Mouse (Mus musculus) c-Kit-positive CD71-positive TER-119-negative erythroid progenitor cells, embryonic 14.5 days (primary cell): ENCODE measurements at regions not wholly inside any gene's neighbourhood (a gene's known extent, or its start where the extent isn't known, plus 50 kb on each side); places are given as distances from the start of the nearest gene placed in this dataset.

Experiments used
- DNase-seq: peaks from one replicate; pipeline ENCODE4 v3.0.0-alpha.2; 2013; ENCODE audit warnings: low read depth

GRCm38 (mm10) chr3:9200156-9200555 is 409.7 kb downstream of the Zfp704 start:
- no peak for DNase-seq

- DNase-seq: no peak
These were observed 411.1 kb downstream of the Zfp704 start for GRCm38 (mm10) chr3:9198652-9199332.

GRCm38 (mm10) chr3:9195781-9196180 is 414.1 kb downstream of the Zfp704 start:
- DNase-seq: no peak

GRCm38 (mm10) chr3:9189366-9190287 is 420.3 kb downstream of the Zfp704 start:
- no peak for DNase-seq

- DNase-seq: no peak
These were observed 423.3 kb downstream of the Zfp704 start for GRCm38 (mm10) chr3:9186364-9187120.

GRCm38 (mm10) chr3:9181576-9181975 is 428.3 kb downstream of the Zfp704 start:
- no peak for DNase-seq

GRCm38 (mm10) chr3:9179641-9180040 is 430.2 kb downstream of the Zfp704 start:
- DNase-seq: no peak

GRCm38 (mm10) chr3:9174517-9174832 is 435.4 kb downstream of the Zfp704 start:
- no peak for DNase-seq

- no peak for DNase-seq
These were observed 436.0 kb downstream of the Zfp704 start for GRCm38 (mm10) chr3:9173643-9174516.

- DNase-seq: no peak
These were observed 437.9 kb downstream of the Zfp704 start for GRCm38 (mm10) chr3:9171970-9172369.

GRCm38 (mm10) chr3:9168955-9169354 is 440.9 kb downstream of the Zfp704 start:
- no peak for DNase-seq

- DNase-seq: no peak
These were observed 450.8 kb downstream of the Zfp704 start for GRCm38 (mm10) chr3:9159073-9159472.

GRCm38 (mm10) chr3:9154172-9154571 is 455.7 kb downstream of the Zfp704 start:
- DNase-seq: no peak

GRCm38 (mm10) chr3:9153690-9154089 is 456.2 kb downstream of the Zfp704 start:
- DNase-seq: no peak

GRCm38 (mm10) chr3:9152256-9152655 is 457.6 kb downstream of the Zfp704 start:
- no peak for DNase-seq

GRCm38 (mm10) chr3:9151590-9151989 is 458.3 kb downstream of the Zfp704 start:
- DNase-seq: no peak

- DNase-seq: no peak
These were observed 461.3 kb downstream of the Zfp704 start for GRCm38 (mm10) chr3:9148605-9149004.

GRCm38 (mm10) chr3:9146481-9146880 is 463.4 kb downstream of the Zfp704 start:
- DNase-seq: no peak

- no peak for DNase-seq
These were observed 464.3 kb downstream of the Zfp704 start for GRCm38 (mm10) chr3:9145612-9146011.

GRCm38 (mm10) chr3:9141836-9142235 is 468.0 kb downstream of the Zfp704 start:
- DNase-seq: no peak

GRCm38 (mm10) chr3:9137131-9137874 is 472.6 kb downstream of the Zfp704 start:
- no peak for DNase-seq
